Mouse (Mus musculus): ENCODE measurements around the gene Ddx52.
A peak's percentile ranks its signal among the peaks of the same experiment; 100 is the strongest.

Ddx52 gene

DNA sequence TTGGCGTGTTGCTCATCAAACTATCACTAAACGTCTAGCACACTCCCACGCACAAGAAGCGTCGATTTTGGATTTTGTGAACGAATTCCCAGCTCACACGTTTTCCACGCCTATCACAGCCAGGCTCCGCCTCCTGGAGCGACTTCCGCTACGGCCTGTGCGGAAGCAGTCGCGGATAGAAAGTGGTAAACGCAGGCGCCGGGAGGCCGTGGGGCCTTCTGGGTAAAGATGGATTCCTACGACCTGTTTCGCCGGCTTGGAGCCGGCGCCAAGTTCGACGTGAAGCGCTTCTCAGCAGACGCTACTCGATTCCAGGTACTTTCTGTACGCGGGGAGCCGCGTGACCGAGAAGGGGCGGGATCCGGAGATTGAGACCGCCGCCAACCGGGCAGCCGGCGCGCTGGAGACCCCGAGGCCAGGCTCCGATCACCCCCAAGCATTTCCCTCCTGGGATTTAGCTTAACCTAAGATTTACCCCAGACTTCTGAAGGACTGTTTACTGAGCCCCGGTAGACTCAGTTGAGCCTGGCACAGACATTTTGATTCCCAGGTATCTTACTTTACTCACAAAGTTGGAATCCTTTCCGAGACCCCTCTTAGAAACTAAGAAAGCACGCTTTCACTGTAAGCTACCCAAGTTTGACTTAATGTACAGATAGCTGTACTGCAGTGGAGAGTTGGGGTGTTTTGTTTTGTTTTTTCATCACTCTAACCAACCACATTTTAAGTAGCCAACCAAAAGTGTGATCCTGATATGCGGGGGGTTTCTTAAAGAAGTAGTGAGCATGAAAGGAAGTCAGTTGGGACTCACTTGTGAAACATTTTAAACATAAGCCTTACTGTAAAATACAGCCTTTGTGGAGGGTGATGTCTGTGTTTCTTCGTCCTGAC is at the start of gene Ddx52:
Gene Ddx52, plus strand, starts transcription at position 113 of the 891 bp plus-strand sequence.
- peak; percentile 86 for DNase-seq

DNA sequence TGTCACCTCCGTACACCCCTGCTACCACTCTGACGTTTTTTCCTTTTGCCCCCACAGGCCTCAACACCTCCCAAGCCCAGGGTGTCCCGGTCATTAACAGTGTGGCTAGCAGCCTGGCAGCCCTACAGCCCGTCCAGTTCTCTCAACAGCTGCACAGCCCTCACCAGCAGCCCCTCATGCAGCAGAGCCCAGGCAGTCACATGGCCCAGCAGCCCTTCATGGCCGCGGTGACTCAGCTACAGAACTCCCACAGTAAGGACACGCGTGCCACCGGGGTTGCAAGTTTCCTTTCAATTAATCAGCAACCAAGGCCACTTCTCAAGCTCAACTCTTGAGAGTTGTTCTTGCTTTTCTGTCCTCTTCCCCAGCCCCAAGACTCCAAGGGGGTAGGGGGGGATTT is 48.5 kb upstream of the Ddx52 start:
- no peak for DNase-seq

DNA sequence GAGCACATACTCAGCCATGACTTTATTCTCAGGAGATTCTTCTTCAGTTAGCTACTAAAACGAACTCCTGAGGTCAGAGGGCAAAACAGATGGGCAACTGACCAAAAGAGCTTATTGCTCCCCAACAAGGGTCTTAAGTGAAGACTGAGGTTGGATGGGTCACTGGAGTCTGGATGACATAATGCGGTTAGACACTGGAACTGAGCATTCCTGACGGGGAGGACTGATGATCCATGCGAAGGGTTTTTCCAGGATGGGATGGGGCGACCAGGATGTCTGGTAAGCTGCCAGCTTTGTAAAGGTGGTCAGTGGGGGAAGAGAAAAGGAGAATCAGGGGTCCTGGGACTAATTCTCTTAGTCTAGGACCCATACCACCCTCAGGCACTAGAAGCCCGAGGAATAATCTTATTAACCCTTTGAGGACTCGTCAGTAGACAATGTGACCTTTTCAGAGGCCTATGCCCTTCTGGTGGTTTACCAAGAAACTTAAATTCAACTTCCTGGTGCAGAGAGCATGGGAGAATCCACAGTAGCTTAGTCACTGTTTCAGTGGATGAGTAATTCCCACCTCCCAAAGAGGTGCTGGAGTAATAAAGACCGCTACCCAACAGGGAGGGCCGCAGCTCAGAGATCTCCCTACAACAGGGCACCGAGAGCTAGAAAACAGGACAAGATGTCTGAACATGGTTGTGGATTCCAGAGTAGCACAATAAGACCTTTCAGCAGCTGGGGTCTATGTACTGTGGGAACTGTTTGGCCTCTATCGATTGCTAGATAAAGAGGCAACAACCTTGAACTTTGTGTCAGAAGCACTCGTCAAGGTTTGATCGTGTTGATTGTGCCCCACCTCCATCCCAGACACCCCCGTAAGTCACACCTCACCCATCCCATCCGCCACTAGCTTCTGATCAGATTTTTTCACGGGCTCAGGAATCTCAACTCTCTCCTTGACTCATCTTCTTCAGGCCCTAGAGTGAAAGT is 45.1 kb upstream of the Ddx52 start:
- no peak for DNase-seq

DNA sequence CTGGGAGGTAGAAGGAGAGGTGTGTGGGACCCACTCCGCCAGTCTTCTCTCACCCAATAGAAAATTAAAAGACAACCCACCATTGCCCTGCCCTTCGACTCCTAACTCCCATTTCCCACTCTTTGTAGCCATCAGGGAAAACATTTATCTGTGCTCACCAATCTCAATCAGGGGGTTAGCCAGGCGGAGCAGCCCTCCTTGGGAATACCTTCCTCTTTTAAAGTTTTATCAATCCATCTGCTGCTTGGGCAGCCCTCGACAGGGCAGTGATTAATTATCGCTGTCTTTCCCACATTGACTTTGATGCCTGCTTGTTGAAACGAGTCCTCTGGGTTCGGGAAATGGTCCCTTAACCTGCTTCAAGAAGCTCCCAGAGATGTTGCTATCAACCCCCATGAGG is 44.3 kb upstream of the Ddx52 start:
- DNase-seq = no peak

DNA sequence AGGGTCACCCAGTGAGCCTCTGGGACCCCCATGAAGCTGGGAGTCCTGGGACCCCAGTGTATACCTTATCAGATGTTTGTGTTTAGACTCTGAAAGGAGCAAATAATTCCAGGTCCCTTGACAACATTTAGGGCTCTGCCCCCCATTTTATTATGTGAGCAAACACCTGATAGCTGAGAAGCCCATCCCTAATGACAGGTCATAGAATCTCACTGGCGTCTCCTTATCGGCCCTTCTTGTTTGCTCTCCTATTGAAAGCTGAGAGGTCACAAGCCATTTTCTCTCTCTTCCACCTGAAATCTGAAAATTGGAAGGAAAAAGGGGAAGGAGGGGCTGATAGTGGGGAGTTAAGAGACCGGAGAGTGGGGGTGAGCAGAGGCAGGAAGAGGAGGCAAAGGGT is 39.0 kb upstream of the Ddx52 start:
- DNase-seq = no peak

DNA sequence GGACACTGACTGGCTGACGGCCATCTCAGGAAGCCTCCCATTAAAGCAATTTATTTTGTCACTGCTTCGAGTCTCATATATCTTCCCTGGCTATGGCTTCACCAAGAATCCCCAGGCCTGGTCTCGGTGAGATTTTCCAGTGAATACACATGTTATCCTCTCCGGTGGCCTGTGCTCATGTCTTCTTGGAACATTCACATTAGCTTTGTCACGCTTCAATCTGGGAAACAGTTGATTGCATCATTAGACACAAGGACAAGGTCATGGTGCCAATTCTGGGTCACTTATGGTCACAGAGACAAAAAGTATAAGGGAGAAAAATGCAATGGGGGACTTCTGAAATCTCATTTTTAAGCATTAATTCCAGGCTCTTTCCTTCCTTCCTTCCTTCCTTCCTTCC is 36.1 kb upstream of the Ddx52 start:
- DNase-seq = no peak

DNA sequence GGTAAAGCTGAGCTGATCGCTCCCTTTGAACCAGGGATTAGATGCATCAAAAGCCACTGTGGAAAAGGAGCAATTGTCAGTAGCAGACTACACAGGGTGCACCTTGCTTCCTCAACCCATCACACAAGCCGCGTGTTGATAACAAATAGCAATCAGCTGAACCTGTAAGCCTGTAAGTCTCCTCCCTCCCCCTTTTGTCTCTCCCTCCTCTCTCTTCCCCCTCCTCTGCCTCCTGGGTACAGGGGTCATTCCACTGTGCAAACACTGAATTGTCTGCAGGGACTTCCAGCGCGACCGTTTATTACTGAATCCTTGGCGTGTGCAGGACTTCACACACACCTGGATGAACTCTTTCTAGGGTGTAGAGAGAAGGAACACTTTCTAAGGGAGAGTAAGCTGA is 33.5 kb upstream of the Ddx52 start:
- DNase-seq = no peak

DNA sequence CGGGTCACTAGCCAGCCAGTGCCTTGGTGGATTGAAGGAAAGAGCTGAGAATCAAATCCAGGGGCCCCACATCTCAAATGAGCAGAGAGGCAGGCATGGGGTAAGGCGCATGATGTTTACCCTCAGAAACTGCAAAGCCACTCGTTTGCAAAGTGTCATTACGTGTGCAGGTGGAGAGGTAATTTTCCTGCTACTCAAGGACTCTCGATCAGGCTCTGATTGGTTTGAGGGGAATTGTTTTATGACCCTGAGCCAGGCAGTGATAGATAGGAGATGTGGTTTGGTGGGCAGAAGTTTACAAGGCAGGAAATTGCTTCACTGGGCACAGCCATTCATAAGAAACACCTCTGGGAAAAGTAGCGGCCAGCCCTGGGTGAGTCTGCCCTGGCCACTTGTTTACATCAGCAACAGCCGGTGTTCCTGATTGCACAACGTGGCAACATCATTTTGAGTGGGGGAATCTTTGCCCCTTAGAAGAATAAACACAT is 28.0 kb upstream of the Ddx52 start:
- DNase-seq = no peak

DNA sequence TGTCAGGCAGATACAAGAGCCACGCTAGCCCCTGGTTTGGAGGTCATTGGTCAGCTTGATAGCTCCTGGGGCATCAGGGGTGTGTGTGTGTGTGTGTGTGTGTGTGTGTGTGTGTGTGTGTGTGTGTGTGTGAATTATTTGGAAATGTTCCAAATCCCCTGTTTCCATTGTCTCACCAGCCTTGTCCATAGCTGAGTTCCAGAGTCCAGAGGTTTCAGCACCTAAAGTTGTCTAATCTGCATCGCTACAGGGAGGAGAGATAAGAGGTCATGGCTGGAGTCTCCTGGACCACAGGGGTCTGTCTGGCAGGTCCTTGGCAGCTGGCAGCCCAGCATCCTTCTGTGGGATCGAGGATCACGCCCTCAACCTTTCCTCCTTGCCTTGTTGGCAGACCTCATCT is 27.4 kb upstream of the Ddx52 start:
- no peak for DNase-seq

DNA sequence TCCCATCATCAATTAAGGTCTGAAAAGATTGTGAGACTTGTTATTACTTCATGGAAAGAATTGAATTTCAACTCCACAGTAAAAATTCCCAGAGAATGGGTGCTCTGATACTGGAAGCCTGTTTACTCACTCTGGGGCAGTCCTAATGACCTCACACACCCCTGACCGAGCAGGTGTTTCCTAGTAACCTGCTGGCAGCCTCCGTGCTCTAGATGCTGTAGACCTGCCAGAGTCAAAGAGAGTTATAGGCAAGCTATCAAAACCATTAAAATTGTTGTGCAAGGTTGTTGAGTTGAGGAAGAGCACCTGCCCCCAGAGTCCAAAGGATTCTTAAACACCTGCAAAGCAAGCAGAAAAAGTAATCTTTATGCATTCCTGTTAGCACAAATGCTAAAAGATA is 19.3 kb upstream of the Ddx52 start:
- DNase-seq = no peak

DNA sequence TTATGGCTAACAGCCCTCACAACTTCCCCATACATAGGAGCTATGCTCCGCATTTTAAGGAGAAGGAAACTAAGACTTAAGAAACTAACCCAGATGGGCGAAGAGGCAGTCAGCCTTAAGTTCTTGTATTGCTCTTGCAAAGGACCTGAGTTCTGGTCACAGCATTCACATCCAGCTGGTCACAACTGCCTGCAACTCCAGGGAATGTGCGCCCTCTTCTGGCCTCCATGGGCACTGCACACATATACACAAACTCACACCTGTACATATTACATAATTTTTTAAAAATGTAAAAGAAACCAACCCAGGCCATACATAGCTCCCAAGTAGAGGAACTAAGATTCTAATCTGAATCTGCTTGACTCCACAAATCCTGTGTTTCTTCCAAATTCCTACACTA is 14.8 kb upstream of the Ddx52 start:
- no peak for DNase-seq

DNA sequence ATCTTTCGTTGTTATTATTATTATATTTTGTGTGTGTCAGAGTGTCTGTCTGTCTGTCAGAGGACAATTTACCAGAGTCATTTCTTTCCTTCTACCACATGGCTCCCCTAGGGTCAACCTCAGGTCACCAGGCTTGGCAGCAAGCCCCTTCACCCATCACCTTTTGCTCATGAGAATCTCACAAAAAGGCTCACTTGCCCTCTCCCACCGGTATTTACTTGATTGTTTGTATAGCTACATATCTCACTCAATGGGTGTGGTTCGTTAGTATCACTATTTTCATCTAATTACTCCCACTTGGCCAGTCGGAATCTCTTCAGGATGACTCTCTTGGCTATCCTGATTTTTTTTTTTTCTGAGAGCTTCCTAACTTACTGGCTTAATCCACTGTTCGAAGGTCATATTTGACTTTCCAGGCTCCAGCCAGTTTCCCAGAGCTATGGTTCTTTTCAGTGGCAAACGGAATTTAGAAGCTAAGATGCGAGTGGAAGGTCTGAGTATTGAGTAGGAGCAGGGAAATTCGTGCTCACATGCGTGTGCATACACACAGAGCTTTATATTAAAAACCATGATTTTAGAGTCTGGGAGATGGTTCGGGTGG is 9.3 kb upstream of the Ddx52 start:
- no peak for DNase-seq

DNA sequence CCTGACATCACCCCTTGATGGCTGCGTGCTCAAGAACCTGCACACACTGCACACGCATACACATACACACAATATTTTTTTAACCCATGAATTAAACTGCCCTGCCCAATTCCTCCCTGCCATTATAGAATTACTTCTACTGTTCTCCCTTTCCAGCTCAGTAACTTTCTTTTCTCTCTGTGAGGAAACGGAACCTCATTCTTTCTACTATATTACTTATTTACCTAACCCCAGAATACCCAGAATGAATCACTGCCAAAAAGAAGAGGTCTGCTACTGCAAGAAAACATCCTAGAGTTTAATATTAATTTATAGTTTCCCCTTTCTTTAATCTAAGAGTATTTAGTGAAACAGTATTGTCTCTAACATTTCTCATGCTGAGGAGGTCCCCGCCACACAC is 8.5 kb upstream of the Ddx52 start:
- no peak for DNase-seq

DNA sequence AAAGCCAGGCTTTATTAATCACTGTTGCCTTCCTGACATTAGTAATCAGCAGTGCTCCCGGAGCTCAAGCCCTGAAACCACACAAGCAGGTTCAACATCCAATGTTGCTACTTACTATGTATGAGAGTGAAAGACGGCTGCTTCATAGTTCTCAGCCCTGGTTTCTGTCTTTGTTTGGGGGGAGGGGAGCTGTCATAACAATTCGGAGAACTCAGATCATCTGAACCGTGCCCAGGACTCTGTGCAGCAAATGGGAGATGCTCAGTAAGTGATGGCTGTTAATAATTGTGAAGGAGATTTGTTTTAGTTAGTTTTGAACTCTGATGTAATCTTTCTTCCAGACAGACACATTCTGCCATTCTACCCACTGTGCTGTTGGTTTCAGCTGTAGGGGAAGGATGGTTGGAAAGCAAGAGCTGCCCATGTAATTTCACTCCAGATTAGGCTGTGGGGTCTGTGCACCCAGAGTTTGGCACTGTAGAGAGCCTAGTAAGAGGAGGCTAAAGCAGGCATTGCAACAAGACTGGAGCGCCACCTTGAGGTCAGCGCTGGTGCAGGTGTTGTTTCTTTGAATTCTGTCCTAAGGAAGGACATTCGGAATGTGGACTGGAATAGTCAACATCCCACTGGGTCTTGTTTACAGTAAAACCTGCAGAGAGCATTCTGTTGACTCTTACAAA is 5.7 kb upstream of the Ddx52 start:
- DNase-seq = peak; percentile 80

DNA sequence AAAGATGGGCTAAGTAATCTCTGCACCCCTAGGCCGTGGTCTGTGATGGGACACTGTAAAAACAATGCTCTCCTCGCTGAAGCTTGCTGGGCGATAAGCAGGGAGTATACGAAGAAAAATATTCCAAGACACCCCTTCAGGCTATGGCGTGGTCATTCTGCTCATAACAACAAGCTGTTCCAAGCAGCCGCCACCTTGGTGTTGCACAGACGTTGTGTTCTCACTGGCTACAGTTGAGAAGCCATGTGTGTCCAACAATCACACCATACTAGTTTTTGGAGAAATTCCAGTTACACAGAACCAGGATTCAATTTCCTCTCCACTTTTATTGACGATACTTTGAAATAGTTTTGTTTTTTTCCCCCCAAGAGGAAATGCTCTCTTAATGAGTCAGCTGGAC is 3.3 kb upstream of the Ddx52 start:
- DNase-seq = no peak

DNA sequence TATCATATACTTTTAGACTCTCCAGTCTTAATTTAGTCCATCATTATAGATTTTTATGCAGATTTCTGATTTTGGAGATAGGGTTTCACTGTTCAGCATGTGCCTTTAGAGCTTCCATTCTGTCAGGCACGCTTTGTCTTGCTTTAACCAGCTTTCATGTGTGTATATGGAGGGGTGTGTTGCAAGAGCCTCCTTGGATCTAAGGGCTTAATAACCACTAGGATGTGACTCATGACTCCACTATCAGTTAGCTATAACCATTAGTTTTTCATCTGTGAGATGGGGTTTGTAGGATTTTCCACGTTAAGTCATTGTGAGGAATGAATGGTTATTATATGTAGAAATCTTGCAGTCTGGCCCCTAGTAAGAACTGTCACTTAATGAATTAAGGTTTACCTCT is 15.0 kb downstream of the Ddx52 start:
- no peak for DNase-seq

DNA sequence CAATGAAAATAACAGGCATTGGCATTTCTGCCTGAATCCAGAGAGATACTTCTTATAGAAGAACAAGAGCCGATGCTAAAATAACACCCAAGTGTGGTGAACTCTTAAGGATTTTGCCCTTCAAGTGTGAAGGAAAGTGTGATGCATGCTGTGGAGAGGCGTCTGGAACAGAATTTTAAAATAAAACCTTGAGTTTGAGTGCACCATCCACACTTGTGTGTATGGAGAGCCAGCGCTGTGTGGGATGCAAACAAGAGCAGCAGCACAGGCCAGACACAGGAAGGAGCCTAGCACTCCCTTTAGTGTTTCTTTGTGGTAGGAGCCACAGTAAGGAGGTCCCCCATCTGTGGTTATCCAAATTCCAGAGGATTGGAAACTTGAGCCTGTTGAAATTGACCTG is 20.1 kb downstream of the Ddx52 start:
- no peak for DNase-seq

DNA sequence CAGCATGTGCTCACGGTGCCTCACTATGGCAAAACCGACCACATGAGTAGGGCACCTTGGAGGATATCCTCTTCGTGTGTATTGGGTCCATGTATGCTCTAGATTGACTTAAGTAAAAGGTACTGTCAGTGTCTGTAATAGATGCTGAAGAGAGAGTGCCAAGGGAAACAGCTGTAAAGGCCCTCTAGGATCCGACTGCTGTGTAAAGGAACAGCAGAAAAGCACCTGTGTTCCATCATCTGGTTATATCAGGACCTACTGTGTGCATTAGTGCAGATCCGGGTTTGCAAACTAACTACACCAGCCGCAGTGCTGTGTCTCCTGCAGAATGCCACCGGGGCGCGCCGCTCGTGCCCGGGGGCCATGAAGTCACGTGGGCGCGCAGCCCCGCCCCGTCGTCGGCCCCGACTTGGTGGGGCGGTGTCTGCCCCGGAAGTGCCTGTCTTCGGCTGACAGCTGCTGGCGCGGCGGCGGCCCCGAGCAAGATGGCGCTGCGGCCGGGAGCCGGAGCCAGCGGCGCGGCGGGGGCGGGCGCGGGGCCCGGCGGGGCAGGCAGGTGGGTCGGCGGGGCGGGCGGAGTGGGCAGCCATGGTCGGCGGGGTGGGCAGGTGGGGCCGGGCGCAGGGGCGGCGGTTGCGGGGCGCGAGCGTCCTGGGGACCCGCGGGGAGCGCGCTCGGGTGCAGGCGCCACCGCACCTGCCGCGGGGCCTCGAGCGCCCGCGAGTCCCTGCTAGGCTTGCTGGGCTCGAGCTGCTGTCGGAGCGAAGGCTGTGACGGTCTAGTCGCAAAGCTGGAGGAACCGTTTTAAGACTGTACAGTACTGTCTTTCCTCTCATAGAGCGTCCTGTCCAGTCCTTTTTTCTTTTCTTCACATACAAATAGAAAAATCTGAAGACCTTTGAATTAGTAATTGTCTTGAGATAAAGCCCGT is 22.4 kb downstream of the Ddx52 start, which contains the start of gene Synrg:
Gene Synrg, plus strand, starts transcription at position 438 of the 931 bp plus-strand sequence.
- DNase-seq = peak; percentile 90

DNA sequence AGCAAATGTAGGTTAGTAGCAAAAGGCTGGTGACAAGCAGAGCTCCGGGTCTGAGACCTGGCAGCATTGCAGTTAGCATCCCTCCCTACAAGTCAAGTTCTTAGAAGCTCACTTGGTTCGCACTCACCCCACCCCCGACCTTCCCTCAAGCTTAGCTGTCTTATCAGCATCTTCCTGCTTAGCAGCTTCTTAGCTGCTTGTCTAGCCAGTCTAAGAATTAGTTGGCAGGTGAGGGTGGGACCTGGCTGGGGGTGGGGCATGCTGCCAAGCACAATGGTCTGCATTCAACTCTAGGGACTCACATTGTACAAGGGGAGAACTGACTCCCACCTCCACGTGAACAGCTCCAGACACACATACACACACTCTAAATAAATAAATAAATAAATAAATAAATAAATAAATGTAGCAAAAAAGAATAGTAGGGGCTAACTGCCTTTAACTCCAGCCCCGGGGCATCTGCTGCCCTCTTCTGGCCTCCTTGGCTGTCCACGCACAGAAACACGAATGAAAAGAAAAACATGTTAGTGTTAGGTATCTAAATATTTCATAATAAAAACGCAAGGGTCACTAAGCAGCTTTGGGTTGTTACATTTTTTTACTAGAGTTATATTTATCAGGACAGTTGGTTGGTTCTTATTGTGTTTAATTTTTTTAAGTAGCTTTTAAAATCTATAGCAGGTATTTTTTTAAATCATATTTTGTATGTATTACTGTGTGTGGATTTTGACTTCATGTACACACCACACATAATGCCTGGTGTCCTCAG is 25.8 kb downstream of the Ddx52 start:
- DNase-seq = no peak

DNA sequence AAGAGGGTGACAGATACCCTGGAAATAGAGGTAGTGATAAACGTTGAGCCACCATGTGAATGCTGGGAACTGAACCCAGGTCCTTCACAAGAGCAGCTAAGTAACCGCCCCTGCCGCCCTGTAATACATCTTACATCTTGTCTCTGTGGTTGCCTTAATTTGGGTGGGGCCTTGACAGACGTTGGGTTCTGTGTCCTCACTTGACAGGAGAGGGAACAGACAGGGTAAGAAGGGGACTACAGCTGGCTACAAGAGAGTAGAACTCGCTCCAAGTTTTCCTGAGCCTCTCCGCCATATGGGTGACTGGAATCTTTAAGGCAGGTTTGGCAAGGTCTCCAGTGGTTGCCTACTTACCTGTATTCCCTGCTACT is 26.3 kb downstream of the Ddx52 start:
- no peak for DNase-seq

DNA sequence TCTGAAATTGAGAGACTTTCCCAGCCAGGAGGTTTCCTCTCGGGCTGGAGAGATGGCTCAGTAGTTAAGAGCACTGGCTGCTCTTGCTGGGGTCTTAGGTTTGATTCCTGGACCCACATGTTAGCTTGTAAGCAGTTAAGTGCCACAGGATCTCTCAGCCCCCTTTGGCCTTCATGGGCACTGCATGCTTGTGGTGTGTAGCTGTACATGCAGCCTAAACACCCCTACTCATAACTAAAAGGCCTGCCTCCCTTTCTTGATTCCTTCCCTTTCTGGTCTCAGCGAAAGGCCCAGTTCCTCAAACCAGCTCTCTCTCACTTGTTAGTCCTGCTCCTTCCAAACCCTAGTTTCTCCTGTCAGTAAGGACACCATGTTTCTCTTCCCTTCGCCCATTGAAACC is 27.2 kb downstream of the Ddx52 start:
- no peak for DNase-seq

Data from right cerebral cortex, postnatal 14 days (tissue).